Mouse (Mus musculus) MEL (cell line): ENCODE measurements around the gene Eml5. TPM values are rescaled to one million over a fixed set of nuclear protein-coding genes. Genes with fewer than 3 reads are reported as not detected.

ENCODE experiments used
- DNase-seq: peaks from one replicate; pipeline ENCODE4 v3.0.0; 2011; ENCODE audit warnings: low read depth, low spot score
- H3K27ac ChIP-seq: 2 replicates; pipeline ENCODE4 v1.5.1; 2012; ENCODE audit warnings: low read depth, mild to moderate bottlenecking, control low read depth, low read length, moderate library complexity; ENCODE audit not compliant: control insufficient read depth
- H3K27me3 ChIP-seq, 2 experiments: fragments of 150-350 bp in 1 of 2; sonication (generic) in 1 of 2; 2 replicates each; pipeline ENCODE4 v1.6.1; 2012; ENCODE audit warnings: low read length in 2 of 2, mild to moderate bottlenecking in 2 of 2, improper control_type of control experiment in 1 of 2, moderate library complexity in 1 of 2; ENCODE audit not compliant: insufficient read depth in 2 of 2, control insufficient read depth in 1 of 2
- H3K36me3 ChIP-seq, 2 experiments: 2 replicates each; pipeline ENCODE4 v1.6.1; 2012 to 2014; ENCODE audit warnings: low read length in 2 of 2, improper control_type of control experiment in 1 of 2, inconsistent platforms in 1 of 2, mild to moderate bottlenecking in 1 of 2; ENCODE audit not compliant: insufficient read depth in 2 of 2, control insufficient read depth in 1 of 2
- H3K4me1 ChIP-seq, 2 experiments: fragments of 150-350 bp in 1 of 2; sonication (generic) in 1 of 2; 2 replicates each; pipeline ENCODE4 v1.6.1; 2012; ENCODE audit warnings: low read length in 2 of 2, improper control_type of control experiment in 1 of 2, mild to moderate bottlenecking in 1 of 2; ENCODE audit not compliant: insufficient read depth in 2 of 2, control insufficient read depth in 1 of 2
- H3K4me3 ChIP-seq, 2 experiments: fragments of 150-350 bp in 1 of 2; sonication (generic) in 1 of 2; 2 replicates each; pipeline ENCODE4 v1.5.1; 2012; ENCODE audit warnings: low read depth in 2 of 2, low read length in 2 of 2, mild to moderate bottlenecking in 2 of 2, moderate library complexity in 2 of 2, control low read depth in 1 of 2, improper control_type of control experiment in 1 of 2; ENCODE audit not compliant: control insufficient read depth in 1 of 2, insufficient read depth in 1 of 2
- H3K79me2 ChIP-seq: 2 replicates; pipeline ENCODE4 v1.6.1; 2012; ENCODE audit warnings: mild to moderate bottlenecking, low read length, moderate library complexity; ENCODE audit not compliant: control insufficient read depth, poor library complexity, insufficient read depth
- H3K9ac ChIP-seq: 2 replicates; pipeline ENCODE4 v1.6.1; 2012; ENCODE audit warnings: low read depth, mild to moderate bottlenecking, control low read depth, low read length, moderate library complexity; ENCODE audit not compliant: control insufficient read depth, poor library complexity, severe bottlenecking
- H3K9me3 ChIP-seq: fragments of 150-350 bp; sonication (generic); replicated peaks from 2 replicates; pipeline ENCODE4 v1.6.1; 2012; ENCODE audit warnings: mild to moderate bottlenecking, low read length, improper control_type of control experiment, moderate library complexity; ENCODE audit not compliant: insufficient read depth
- BHLHE40 ChIP-seq: IDR thresholded peaks from 2 replicates; pipeline ENCODE4 v1.6.1; 2012; ENCODE audit warnings: low read depth, mild to moderate bottlenecking, inconsistent platforms, low read length, improper control_type of control experiment, borderline replicate concordance
- CHD1 ChIP-seq: IDR thresholded peaks from 2 replicates; pipeline ENCODE4 v1.6.1; 2012; ENCODE audit warnings: low read depth, mild to moderate bottlenecking, inconsistent platforms, low read length, improper control_type of control experiment
- CHD2 ChIP-seq: IDR thresholded peaks from 2 replicates; pipeline ENCODE4 v1.6.1; 2011; ENCODE audit warnings: low read length, improper control_type of control experiment
- CTCF ChIP-seq, 3 experiments: IDR thresholded peaks in 2 of 3; conservative IDR thresholded peaks in 1 of 3; 2 replicates each; pipeline ENCODE4 v1.5.1; 2011 to 2012; ENCODE audit warnings: low read length in 3 of 3, low read depth in 2 of 3, mild to moderate bottlenecking in 2 of 3, improper control_type of control experiment in 1 of 3, inconsistent platforms in 1 of 3, mixed read lengths in 1 of 3, moderate library complexity in 1 of 3; ENCODE audit not compliant: control insufficient read depth in 1 of 3, insufficient read depth in 1 of 3, poor library complexity in 1 of 3, severe bottlenecking in 1 of 3
- E2F4 ChIP-seq: IDR thresholded peaks from 2 replicates; pipeline ENCODE4 v1.6.1; 2011; ENCODE audit warnings: low read depth, low read length, improper control_type of control experiment, borderline replicate concordance
- ELF1 ChIP-seq: IDR thresholded peaks from 2 replicates; pipeline ENCODE4 v1.6.1; 2014; ENCODE audit warnings: low read depth, mild to moderate bottlenecking, inconsistent platforms, low read length, improper control_type of control experiment, moderate library complexity
- EP300 ChIP-seq, 2 experiments: IDR thresholded peaks; 2 replicates each; pipeline ENCODE4 v1.6.1; 2011; ENCODE audit warnings: improper control_type of control experiment in 2 of 2, low read length in 2 of 2, low read depth in 1 of 2, mild to moderate bottlenecking in 1 of 2
- GABPA ChIP-seq: IDR thresholded peaks from 2 replicates; pipeline ENCODE4 v1.6.1; 2012; ENCODE audit warnings: low read depth, mild to moderate bottlenecking, inconsistent platforms, low read length, improper control_type of control experiment, moderate library complexity
- GATA1 ChIP-seq: IDR thresholded peaks from 2 replicates; pipeline ENCODE4 v1.6.1; 2011; ENCODE audit warnings: low read depth, low read length, improper control_type of control experiment
- HCFC1 ChIP-seq: IDR thresholded peaks from 2 replicates; pipeline ENCODE4 v1.6.1; 2012; ENCODE audit warnings: low read depth, mild to moderate bottlenecking, inconsistent platforms, low read length, improper control_type of control experiment, moderate library complexity
- JUND ChIP-seq: IDR thresholded peaks from 2 replicates; pipeline ENCODE4 v1.6.1; 2011; ENCODE audit warnings: low read depth, mild to moderate bottlenecking, improper control_type of control experiment, low read length
- KAT2A ChIP-seq: conservative IDR thresholded peaks from 2 replicates; pipeline ENCODE4 v1.6.1; 2012; ENCODE audit warnings: low read depth, low read length, improper control_type of control experiment, inconsistent platforms
- MAFK ChIP-seq: IDR thresholded peaks from 2 replicates; pipeline ENCODE4 v1.6.1; 2011; ENCODE audit warnings: low read depth, mild to moderate bottlenecking, low read length, improper control_type of control experiment, borderline replicate concordance
- MAX ChIP-seq: IDR thresholded peaks from 2 replicates; pipeline ENCODE4 v1.6.1; 2011; ENCODE audit warnings: low read length, improper control_type of control experiment
- MAZ ChIP-seq: IDR thresholded peaks from 2 replicates; pipeline ENCODE4 v1.6.1; 2012; ENCODE audit warnings: low read depth, mild to moderate bottlenecking, inconsistent platforms, low read length, improper control_type of control experiment
- MYB ChIP-seq: IDR thresholded peaks from 2 replicates; pipeline ENCODE4 v1.6.1; 2011; ENCODE audit warnings: mild to moderate bottlenecking, low read depth, low read length, improper control_type of control experiment
- MYC ChIP-seq: IDR thresholded peaks from 2 replicates; pipeline ENCODE4 v1.6.1; 2011; ENCODE audit warnings: low read depth, mild to moderate bottlenecking, low read length, improper control_type of control experiment, moderate library complexity
- NELFE ChIP-seq: IDR thresholded peaks from 2 replicates; pipeline ENCODE4 v1.6.1; 2011; ENCODE audit warnings: low read depth, low read length, improper control_type of control experiment
- POLR2AphosphoS2 ChIP-seq: IDR thresholded peaks from 2 replicates; pipeline ENCODE4 v1.6.1; 2011; ENCODE audit warnings: low read length, improper control_type of control experiment
- POLR2AphosphoS5 ChIP-seq: IDR thresholded peaks from 2 replicates; pipeline ENCODE4 v1.6.1; 2012; ENCODE audit warnings: low read depth, borderline replicate concordance, mild to moderate bottlenecking, inconsistent platforms, low read length, moderate library complexity, mixed read lengths
- RAD21 ChIP-seq: IDR thresholded peaks from 2 replicates; pipeline ENCODE4 v1.6.1; 2011; ENCODE audit warnings: mild to moderate bottlenecking, low read depth, low read length, improper control_type of control experiment
- RCOR1 ChIP-seq: IDR thresholded peaks from 2 replicates; pipeline ENCODE4 v1.6.1; 2012; ENCODE audit warnings: low read depth, mild to moderate bottlenecking, inconsistent platforms, low read length, improper control_type of control experiment
- SMC3 ChIP-seq: IDR thresholded peaks from 2 replicates; pipeline ENCODE4 v1.6.1; 2011; ENCODE audit warnings: low read depth, low read length, improper control_type of control experiment
- TAL1 ChIP-seq: IDR thresholded peaks from 2 replicates; pipeline ENCODE4 v1.6.1; 2012; ENCODE audit warnings: mild to moderate bottlenecking, inconsistent platforms, low read length, moderate library complexity, mixed read lengths
- TBP ChIP-seq: IDR thresholded peaks from 2 replicates; pipeline ENCODE4 v1.8.0; 2011; ENCODE audit warnings: low read depth, low read length, improper control_type of control experiment
- TCF12 ChIP-seq: IDR thresholded peaks from 2 replicates; pipeline ENCODE4 v1.6.1; 2014; ENCODE audit warnings: low read depth, mild to moderate bottlenecking, inconsistent platforms, low read length, improper control_type of control experiment, moderate library complexity
- UBTF ChIP-seq: IDR thresholded peaks from 2 replicates; pipeline ENCODE4 v1.6.1; 2012; ENCODE audit warnings: low read depth, mild to moderate bottlenecking, inconsistent platforms, low read length, improper control_type of control experiment, moderate library complexity, borderline replicate concordance; ENCODE audit not compliant: insufficient read depth
- USF1 ChIP-seq: IDR thresholded peaks from 2 replicates; pipeline ENCODE4 v1.6.1; 2014; ENCODE audit warnings: low read depth, mild to moderate bottlenecking, inconsistent platforms, low read length, improper control_type of control experiment, moderate library complexity
- USF2 ChIP-seq, 2 experiments: IDR thresholded peaks; 2 replicates each; pipeline ENCODE4 v1.6.1; 2011 to 2012; ENCODE audit warnings: improper control_type of control experiment in 2 of 2, low read length in 2 of 2, borderline replicate concordance in 1 of 2, inconsistent platforms in 1 of 2, low read depth in 1 of 2, mild to moderate bottlenecking in 1 of 2; ENCODE audit not compliant: insufficient read depth in 1 of 2
- ZC3H11A ChIP-seq: IDR thresholded peaks from 2 replicates; pipeline ENCODE4 v1.6.1; 2012; ENCODE audit warnings: low read depth, mild to moderate bottlenecking, inconsistent platforms, low read length, improper control_type of control experiment
- ZKSCAN1 ChIP-seq: IDR thresholded peaks from 2 replicates; pipeline ENCODE4 v1.6.1; 2012; ENCODE audit warnings: low read depth, mild to moderate bottlenecking, inconsistent platforms, low read length, improper control_type of control experiment, moderate library complexity
- ZMIZ1 ChIP-seq: IDR thresholded peaks from 2 replicates; pipeline ENCODE4 v1.6.1; 2012; ENCODE audit warnings: low read depth, mild to moderate bottlenecking, inconsistent platforms, low read length, improper control_type of control experiment, moderate library complexity
- ZNF384 ChIP-seq: IDR thresholded peaks from 2 replicates; pipeline ENCODE4 v1.6.1; 2012; ENCODE audit warnings: low read depth, mild to moderate bottlenecking, inconsistent platforms, low read length, improper control_type of control experiment
- polyA plus RNA-seq, 2 experiments: library from polyadenylated mRNA; stranded (reverse) in 1 of 2; unstranded in 1 of 2; fragments of >175 nt in 1 of 2; fragments of >200 nt in 1 of 2; gene quantifications; 2 replicates each; pipeline versions ENCODE4 v1.2.1 to v1.2.4; 2012; ENCODE audit warnings: low replicate concordance in 2 of 2, low read depth in 1 of 2; ENCODE audit not compliant: insufficient read length in 2 of 2, insufficient read depth in 1 of 2, missing spikeins in 1 of 2
- total RNA-seq: library from RNA; depleted of rRNA; stranded (reverse); fragments of 300-350 nt; gene quantifications from 2 replicates; pipeline ENCODE4 v1.2.3, GENCODE M21; 2012

Gene Eml5
- total and polyA plus RNA-seq, 3 experiments: 4.7 to 13.2 TPM; not detected in 1

DNA sequence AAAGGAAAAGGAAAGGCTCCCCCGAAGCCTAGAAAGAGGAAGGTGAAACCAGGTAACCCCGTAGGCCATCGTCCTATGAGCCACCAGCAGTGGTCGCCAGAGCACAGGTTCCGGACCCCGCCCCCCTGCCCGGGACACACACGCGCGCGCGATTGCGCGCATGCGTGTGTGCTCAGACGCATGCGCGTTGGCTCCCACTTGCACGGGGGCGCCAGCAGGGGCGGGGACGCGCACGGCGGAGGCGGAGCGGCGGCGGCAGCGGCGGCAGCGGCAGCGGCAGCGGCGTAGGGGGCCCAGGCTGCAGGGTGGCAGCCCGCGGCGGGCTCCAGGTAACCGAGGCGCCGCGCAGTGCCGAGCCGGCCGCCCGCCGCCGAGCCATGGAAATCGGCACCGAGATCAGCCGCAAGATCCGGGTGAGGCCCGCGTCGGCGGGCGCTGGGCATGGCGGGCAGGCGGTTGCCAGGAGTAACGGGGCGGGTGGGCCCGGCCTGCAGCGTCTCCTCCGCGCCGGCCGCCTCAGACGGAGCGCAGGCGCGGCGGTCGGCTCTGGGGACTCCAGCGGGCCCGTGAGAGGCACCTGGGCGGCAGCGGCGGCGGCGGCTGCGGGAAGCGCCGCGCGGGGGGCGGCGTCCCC lies 154.4 kb downstream of the Eml5 start, which contains the start of gene Zc3h14 (continued):
- TF ChIP-seq RCOR1 (no peak), CTCF (IDR thresholded peaks at IDR 0.05 in 2 of 3, conservative IDR thresholded peaks at IDR 0.05 in 1 of 3; ENCODE audit: control insufficient read depth in 1 of 3, insufficient read depth in 1 of 3, low read depth in 2 of 3, low read length in 3 of 3, poor library complexity in 1 of 3, severe bottlenecking in 1 of 3) (peak in 2 of 3 experiments; percentile 73 to 80; a peak in 5 of 6 replicates), POLR2AphosphoS2 (no peak), TAL1 (no peak)

DNA sequence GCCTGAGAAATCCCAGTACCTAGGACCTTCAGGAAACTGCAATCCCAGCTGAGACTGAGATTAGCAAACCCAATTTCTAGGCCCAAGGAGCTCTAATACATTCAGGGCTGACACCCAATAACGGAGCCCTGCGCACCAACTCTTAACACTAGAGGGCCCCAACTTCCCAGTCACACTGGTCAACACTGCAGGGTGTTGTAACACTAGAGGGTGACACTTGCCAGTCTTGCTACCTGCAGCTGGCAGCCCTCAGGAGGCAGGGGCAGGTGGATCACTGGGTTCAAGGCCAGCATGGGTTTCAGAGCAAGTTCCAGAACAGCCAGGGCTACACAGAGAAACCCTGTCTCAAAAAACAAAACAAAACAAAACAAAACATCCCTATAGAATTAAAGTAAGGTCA lies 155.2 kb downstream of the Eml5 start:
- Histone ChIP-seq H3K79me2 (peaks cover 37% of the 10 kb centered on the region), H3K4me1 (peaks cover 2 to 6% of the 10 kb centered on the region in 2 experiments; a peak in 2 of 4 replicates), H3K27me3 (peaks cover 0 to 2% of the 10 kb centered on the region in 2 experiments; a peak in 1 of 4 replicates), H3K27ac (no peak overlapping the region), H3K36me3 (peaks cover 0 to 24% of the 10 kb centered on the region in 2 experiments; a peak in 3 of 4 replicates), H3K9me3 (no peaks in the 10 kb centered on the region), H3K9ac (peak overlapping the region; percentile 21; the same call in 1 of the 2 replicates), H3K4me3 (peak overlapping the region; percentile 43 to 79; a peak in 3 of 4 replicates)
- DNase-seq: peak; percentile 89
- TF ChIP-seq BHLHE40 (no peak), CHD1 (no peak), TAL1 (no peak), ZMIZ1 (no peak), SMC3 (peak; percentile 70), KAT2A (no peak; the same call in 1 of the 2 replicates), GABPA (0 out of 2 replicates have a peak, but pooled peaks have one; percentile 28), MAZ (peak; percentile 69; the same call in 1 of the 2 replicates), ZNF384 (no peak), E2F4 (no peak), MAFK (no peak), MYC (peak; percentile 22; the same call in 1 of the 2 replicates), TBP (no peak), UBTF (no peak), NELFE (no peak), JUND (no peak), ZC3H11A (peak; percentile 55), EP300 (IDR thresholded peaks at IDR 0.05; ENCODE audit: low read depth in 1 of 2, low read length in 2 of 2) (peak in 1 of 2 experiments; percentile 32; a peak in 2 of 4 replicates), POLR2AphosphoS5 (no peak), RCOR1 (peak; percentile 70), USF1 (0 out of 2 replicates have a peak, but pooled peaks have one; percentile 12), MAX (no peak), CHD2 (no peak), ELF1 (no peak), USF2 (IDR thresholded peaks at IDR 0.05; ENCODE audit: borderline replicate concordance in 1 of 2, insufficient read depth in 1 of 2, low read depth in 1 of 2, low read length in 2 of 2) (no peak), GATA1 (no peak), MYB (no peak), TCF12 (peak; percentile 38; the same call in 1 of the 2 replicates), HCFC1 (no peak), CTCF (IDR thresholded peaks at IDR 0.05 in 2 of 3, conservative IDR thresholded peaks at IDR 0.05 in 1 of 3; ENCODE audit: control insufficient read depth in 1 of 3, insufficient read depth in 1 of 3, low read depth in 2 of 3, low read length in 3 of 3, poor library complexity in 1 of 3, severe bottlenecking in 1 of 3) (peak; percentile 65 to 99 (median 71)), ZKSCAN1 (no peak), RAD21 (peak; percentile 66)
